Mouse (Mus musculus) embryo, embryonic 10.5 days (tissue): ENCODE measurements around the gene Stxbp2.

ENCODE experiments used
- DNase-seq: peaks from one replicate; pipeline ENCODE4 v3.0.0-alpha.2; 2015; ENCODE audit warnings: low spot score

Gene Stxbp2

GRCm38 (mm10) chr8:3683408-3684176, 52.8 kb downstream of the Stxbp2 start:
- DNase-seq: no peak

DNA sequence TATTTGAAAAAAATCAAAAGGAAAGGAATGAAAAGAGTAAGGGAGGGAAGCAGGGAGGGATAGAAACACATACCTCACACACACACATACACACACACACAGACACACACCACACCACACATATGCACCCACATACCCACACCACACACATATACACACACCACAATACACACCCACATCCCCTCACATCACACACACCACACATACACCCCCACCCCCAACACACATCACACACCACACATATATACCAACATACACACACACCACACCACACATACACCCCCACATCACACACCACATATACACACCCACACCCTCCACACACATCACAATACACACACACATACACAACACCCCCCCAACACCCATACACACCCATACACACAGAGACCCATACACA, 53.8 kb downstream of the Stxbp2 start:
- no peak for DNase-seq

DNA sequence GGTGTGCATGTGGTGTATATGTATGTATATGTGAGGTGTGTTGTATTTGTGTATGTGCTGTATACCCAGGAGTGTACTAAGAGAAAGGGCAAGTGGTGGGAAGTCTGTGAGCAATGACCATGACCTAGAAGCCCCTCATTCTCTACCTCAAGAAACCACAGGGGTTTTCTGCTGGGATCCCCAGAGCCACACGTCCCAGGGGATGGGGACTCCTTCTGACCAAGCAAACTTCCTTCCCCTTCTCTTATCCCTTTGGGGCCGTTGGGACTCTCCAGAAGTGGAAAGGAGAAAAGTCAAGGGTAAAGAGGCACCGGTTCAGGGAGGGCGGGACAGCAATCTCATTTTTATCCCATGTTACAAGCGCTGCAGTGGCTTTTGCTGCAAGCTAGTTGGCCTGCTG, 54.7 kb downstream of the Stxbp2 start:
- no peak for DNase-seq

DNA sequence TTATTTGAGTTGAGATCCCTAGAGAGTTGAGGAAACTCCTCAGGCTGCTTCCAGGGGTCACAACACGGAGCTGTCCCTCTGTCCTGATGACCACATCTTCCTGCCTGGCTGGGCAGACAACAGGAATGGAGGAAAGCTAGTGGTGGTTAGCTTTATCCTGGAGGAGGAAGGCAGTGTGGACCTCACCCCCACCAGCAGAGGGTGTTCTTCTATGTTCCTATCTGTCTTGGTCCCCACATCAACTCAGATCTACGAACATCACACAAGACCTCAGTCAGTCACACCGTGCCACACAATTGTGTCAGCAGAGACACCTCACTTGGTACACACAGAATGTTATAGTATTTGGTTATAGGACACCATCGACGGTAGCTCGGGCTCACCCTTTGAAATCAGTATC, 56.8 kb downstream of the Stxbp2 start:
- no peak for DNase-seq

DNA sequence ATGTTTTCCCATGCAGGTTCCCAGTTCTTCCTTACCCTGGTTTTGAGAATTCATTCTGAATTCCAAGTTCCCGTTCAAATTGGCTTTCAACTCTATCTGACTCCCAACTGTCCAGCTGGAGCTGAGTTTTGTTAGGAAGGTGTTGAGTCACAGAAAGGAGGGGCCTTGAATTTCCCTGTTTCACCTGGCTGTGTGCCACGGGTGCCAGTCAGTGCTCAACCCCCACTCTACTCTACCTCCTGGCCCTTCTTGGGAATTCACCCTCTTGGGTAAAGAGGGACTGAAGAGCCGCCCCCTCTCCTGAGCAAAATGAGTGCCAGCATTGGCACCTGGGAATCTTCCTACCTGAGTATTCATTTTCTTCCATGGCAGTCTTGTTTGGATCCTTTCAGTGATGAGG, 60.0 kb downstream of the Stxbp2 start:
- DNase-seq: no peak
